Mouse (Mus musculus) stomach, postnatal 0 days (tissue): Measurements from ENCODE around the gene Utp3. TPM values are rescaled to one million over a fixed set of nuclear protein-coding genes. Genes with fewer than 3 reads are reported as not detected.

Experiments used
- ATAC-seq: fragments of 200-750 bp; cut with Nextera tagmentation; 2 replicates; pipeline ENCODE4 v1.8.0; 2017; ENCODE audit not compliant: low FRiP score, low TSS enrichment
- DNase-seq: peaks from one replicate; pipeline ENCODE4 v3.0.0-alpha.2; 2016; ENCODE audit warnings: low spot score
- H3K27ac ChIP-seq: fragments of 300-500 bp; sonication (generic); replicated peaks from 2 replicates; pipeline ENCODE4 v1.5.1; 2014; ENCODE audit warnings: mild to moderate bottlenecking, control low read depth
- H3K27me3 ChIP-seq: fragments of 300-500 bp; sonication (generic); 2 replicates; pipeline ENCODE4 v1.6.1; 2014; ENCODE audit warnings: low read length; ENCODE audit not compliant: control insufficient read depth, insufficient read depth
- H3K36me3 ChIP-seq: fragments of 300-500 bp; sonication (generic); 2 replicates; pipeline ENCODE4 v1.6.1; 2014; ENCODE audit warnings: low read length, mixed read lengths; ENCODE audit not compliant: control insufficient read depth, insufficient read depth
- H3K4me1 ChIP-seq: fragments of 300-500 bp; sonication (generic); replicated peaks from 2 replicates; pipeline ENCODE4 v1.6.1; 2014; ENCODE audit warnings: antibody characterized with exemption; ENCODE audit not compliant: control insufficient read depth, insufficient read depth
- H3K4me2 ChIP-seq: fragments of 300-500 bp; sonication (generic); replicated peaks from 2 replicates; pipeline ENCODE4 v1.6.1; 2014; ENCODE audit warnings: low read depth, mild to moderate bottlenecking, control low read depth, moderate library complexity
- H3K4me3 ChIP-seq: fragments of 300-500 bp; sonication (generic); 2 replicates; pipeline ENCODE4 v1.5.1; 2014; ENCODE audit warnings: low read depth, low read length, control low read depth
- H3K9ac ChIP-seq: fragments of 300-500 bp; sonication (generic); 2 replicates; pipeline ENCODE4 v1.6.1; 2014; ENCODE audit warnings: mild to moderate bottlenecking, low read length, control low read depth, mixed read lengths
- H3K9me3 ChIP-seq: fragments of 300-500 bp; sonication (generic); 2 replicates; pipeline ENCODE4 v1.6.1; 2016; ENCODE audit warnings: low read length; ENCODE audit not compliant: control insufficient read depth
- CTCF ChIP-seq: IDR thresholded peaks from 2 replicates; pipeline ENCODE4 v1.5.1; 2016; ENCODE audit warnings: antibody characterized with exemption, low read depth, mild to moderate bottlenecking, moderate library complexity
- EP300 ChIP-seq: optimal IDR thresholded peaks from 2 replicates; pipeline ENCODE3; 2016; ENCODE audit warnings: antibody characterized with exemption
- WGBS: fragments of 180-500 bp; shearing (Covaris S2); extraction: QIAGEN DNeasy Blood & Tissue Kit; methylation state at CpG from one replicate; pipeline ENCODE4 v1.1.7; 2014; 5-methylcytosine and 5-hydroxymethylcytosine counted together
- polyA plus RNA-seq: library from polyadenylated mRNA; unstranded; fragments of >200 nt; fragmentation: Nextera tagmentation; extraction: Ambion mirVana; gene quantifications from 2 replicates; pipeline ENCODE4 v1.2.1, GENCODE M21; 2015

Gene Utp3
- polyA plus RNA-seq, 1 experiment from 2014 or later = 34.9 TPM

DNA sequence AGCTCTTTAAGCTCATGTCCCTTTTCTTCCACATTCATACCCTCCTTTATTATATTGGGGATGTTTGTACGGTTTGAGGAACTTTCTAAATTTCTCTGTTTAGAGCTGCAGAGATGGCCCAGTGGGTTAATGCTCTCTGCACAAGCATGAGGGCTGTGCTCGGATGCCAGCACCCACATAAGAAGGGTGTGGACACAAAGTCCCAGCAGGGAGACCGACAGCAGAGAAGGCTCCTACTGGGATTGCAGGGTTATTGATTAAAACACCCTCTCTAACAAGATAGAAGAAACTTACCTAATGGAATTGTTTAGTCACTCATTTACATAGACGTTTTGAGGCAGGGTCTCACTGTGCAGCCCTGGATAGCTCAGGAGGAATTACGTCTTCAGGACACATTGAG is 34.2 kb downstream of the Utp3 start:
- no peak overlapping the region for H3K27ac ChIP-seq
- no peak for ATAC-seq
- H3K9ac ChIP-seq = no peak overlapping the region
- H3K9me3 ChIP-seq = no peaks in the 10 kb centered on the region
- no peaks in the 10 kb centered on the region for H3K36me3 ChIP-seq
- DNase-seq = no peak
- no peaks in the 10 kb centered on the region for H3K4me1 ChIP-seq
- WGBS = 65% methylated on average over 5 of the region's 5 CpGs
- H3K4me2 ChIP-seq = no peak overlapping the region
- H3K4me3 ChIP-seq = no peak overlapping the region
- TF ChIP-seq CTCF (no peak), EP300 (no peak)
- H3K27me3 ChIP-seq = no peaks in the 10 kb centered on the region

DNA sequence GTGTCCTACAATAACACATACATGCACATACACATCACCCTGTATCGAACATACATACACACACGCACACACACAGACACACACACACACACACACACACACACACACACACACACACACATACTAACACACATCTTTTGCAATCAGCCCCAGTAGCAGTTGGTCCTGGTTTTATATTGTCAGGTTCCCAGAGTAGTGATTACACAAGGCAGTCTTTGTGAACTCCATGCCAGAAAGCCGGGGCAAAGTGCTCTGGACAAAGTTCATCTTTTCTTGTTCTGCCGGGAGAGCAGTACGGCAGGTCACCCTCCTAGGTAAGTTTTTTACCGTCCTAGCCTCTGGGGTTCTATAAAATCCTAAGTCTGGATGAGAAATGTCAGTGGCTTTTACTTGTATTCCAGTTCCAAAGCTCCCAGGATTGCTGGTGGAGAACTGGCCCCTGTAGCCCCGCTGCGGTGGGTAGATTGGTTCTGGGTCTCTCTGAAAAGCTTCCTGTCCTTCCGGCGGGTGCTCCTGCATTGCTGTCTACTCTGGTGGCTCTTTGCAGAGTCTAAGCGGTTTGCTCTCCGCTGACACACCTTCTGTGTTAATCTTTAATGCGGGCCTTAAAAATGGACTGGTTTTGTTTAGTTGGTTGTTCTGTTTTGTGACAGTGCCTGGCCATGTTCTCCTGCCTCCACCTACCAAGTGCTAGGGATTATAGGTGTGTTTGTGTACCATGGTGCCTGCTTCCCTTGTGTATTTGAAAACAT is 39.3 kb downstream of the Utp3 start:
- DNase-seq = peak; percentile 60
- peak; percentile 81; the same call in 1 of the 2 replicates for ATAC-seq
- no peaks in the 10 kb centered on the region for H3K4me1 ChIP-seq
- no peaks in the 10 kb centered on the region for H3K27me3 ChIP-seq
- 66% methylated on average over 13 of the region's 13 CpGs for WGBS
- no peaks in the 10 kb centered on the region for H3K36me3 ChIP-seq
- TF ChIP-seq EP300 (no peak), CTCF (no peak)
- H3K9me3 ChIP-seq = no peaks in the 10 kb centered on the region
- no peak overlapping the region; the same call in 1 of the 2 replicates for H3K9ac ChIP-seq
- peak overlapping the region; percentile 65 for H3K27ac ChIP-seq
- H3K4me3 ChIP-seq = no peak overlapping the region
- H3K4me2 ChIP-seq = peak overlapping the region; percentile 35; the same call in 1 of the 2 replicates

DNA sequence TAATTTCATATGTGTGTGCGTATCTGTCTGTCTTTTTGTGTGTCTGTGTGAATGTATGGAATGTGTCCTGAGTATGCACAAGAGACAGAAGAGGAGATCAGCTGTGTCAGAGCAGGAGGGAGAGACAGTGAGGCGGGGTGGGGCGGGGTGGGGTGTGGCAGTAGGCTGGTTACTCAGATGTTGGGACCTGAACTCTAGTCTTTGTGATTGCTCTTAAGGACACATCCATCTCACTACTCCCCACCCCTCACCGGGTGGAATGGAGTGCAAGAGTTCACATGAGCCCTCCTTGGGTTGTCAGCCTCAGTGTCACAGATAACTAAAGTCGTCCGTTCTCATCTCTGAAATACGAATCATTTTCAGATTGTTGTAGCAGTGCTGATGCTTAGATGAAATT is 39.9 kb downstream of the Utp3 start:
- ATAC-seq (peak; percentile 21; the same call in 1 of the 2 replicates), DNase-seq (no peak)
- Histone ChIP-seq H3K27ac (no peak overlapping the region), H3K4me2 (0 out of 2 replicates have a peak overlapping the region, but pooled peaks have one; percentile 35), H3K4me1 (no peaks in the 10 kb centered on the region), H3K9ac (no peak overlapping the region), H3K36me3 (no peaks in the 10 kb centered on the region), H3K9me3 (no peaks in the 10 kb centered on the region), H3K27me3 (no peaks in the 10 kb centered on the region), H3K4me3 (no peak overlapping the region)
- TF ChIP-seq CTCF (no peak), EP300 (no peak)
- 64% methylated on average over 7 of the region's 7 CpGs for WGBS

DNA sequence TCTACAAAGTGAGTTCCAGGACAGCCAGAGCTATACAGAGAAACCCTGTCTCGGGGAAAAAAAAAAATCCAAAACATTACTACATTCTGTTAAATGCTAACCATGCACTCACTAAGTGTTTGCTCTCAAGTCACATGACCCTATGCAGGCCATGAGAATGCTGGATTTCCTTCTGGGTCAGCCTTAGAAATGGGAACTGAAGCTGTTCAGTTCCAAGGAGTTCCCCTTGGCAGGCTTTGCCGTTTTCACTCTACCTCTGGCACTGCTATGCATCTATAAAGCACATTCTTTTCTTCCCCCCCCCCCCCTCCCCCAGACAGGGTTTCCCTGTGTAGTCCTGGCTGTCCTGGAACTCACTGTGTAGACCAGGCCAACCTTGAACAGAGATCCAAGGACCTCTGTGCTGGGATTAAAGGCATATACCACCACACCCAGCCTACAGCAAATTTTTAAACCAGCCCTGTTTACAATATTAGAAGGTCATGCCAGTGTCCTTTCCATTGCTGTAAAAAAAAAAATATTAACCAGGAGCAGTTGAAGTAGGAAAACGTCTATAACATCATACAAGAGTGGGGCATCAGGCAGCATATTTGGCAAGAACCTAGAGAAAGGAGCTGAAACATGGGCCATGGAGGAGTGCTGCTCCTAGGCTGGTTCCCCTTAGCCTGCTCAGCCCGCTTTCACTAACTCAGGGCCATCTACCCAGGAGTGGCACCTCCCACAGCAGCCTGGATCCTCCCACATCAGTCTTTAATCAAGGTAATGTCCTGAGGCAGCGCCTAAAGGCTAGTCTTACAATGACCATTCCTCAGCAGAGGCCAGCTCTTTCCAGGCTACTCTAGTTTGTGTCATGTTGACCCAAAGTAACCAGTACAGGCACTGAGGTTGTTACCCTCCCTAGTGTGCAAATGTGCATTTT is 41.5 kb downstream of the Utp3 start:
- no peaks in the 10 kb centered on the region for H3K4me1 ChIP-seq
- H3K9ac ChIP-seq = no peak overlapping the region
- 59% methylated on average over 5 of the region's 5 CpGs for WGBS
- H3K9me3 ChIP-seq = no peaks in the 10 kb centered on the region
- TF ChIP-seq CTCF (no peak), EP300 (no peak)
- no peaks in the 10 kb centered on the region for H3K27me3 ChIP-seq
- H3K36me3 ChIP-seq = no peaks in the 10 kb centered on the region
- DNase-seq = no peak
- ATAC-seq = no peak
- no peak overlapping the region for H3K4me2 ChIP-seq
- H3K27ac ChIP-seq = no peak overlapping the region
- no peak overlapping the region for H3K4me3 ChIP-seq

DNA sequence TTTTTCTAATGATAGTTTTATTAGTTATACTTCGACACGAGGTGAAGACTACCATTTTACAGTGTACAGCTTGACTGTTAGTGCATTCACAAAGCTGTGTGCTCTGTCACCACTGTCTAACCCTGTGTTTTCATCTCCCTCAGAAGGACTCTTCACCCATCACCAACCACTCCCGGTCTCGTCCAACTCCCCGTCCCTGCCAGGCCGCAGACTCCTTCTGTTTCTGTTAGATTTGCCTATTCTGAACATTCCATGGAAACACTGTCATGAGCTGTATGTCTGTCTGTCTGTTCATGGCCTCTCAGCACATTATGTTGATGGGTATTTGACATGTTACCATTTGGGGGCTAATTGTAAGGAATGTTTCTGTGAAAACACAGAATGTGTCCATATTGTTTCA is 44.7 kb downstream of the Utp3 start:
- Histone ChIP-seq H3K36me3 (no peaks in the 10 kb centered on the region), H3K4me3 (no peak overlapping the region), H3K27me3 (no peaks in the 10 kb centered on the region), H3K27ac (no peak overlapping the region), H3K9me3 (no peaks in the 10 kb centered on the region), H3K4me2 (no peak overlapping the region), H3K9ac (no peak overlapping the region), H3K4me1 (no peaks in the 10 kb centered on the region)
- ATAC-seq (no peak), DNase-seq (no peak)
- WGBS = 93% methylated on average over 6 of the region's 6 CpGs
- no peak for TF ChIP-seq EP300
- TF ChIP-seq CTCF = no peak

DNA sequence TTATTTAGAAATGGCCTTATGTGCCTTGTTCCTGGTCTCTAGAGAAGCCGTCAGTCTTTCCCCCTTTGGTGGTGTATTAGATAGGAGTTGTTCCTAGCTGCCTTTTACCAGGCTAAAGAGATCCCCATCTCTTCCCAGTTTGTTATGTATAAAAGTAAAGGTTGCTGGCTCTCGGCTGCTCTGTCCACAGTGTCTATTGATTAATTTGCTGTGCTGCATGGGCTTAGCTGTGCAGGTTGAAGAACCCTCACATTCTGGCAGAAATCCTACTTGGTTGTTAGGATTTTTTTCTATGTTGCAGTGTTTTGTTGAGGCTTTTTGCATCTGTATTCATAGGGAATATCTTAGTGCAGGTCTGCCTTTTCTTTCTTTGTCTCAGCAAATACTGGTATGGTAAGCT is 47.8 kb downstream of the Utp3 start:
- TF ChIP-seq CTCF = no peak
- TF ChIP-seq EP300 = no peak
- Histone ChIP-seq H3K4me3 (no peak overlapping the region), H3K27ac (no peak overlapping the region), H3K27me3 (no peaks in the 10 kb centered on the region), H3K4me2 (no peak overlapping the region), H3K9ac (no peak overlapping the region), H3K4me1 (no peaks in the 10 kb centered on the region), H3K9me3 (no peaks in the 10 kb centered on the region), H3K36me3 (no peaks in the 10 kb centered on the region)
- WGBS = 73% methylated on average over 2 of the region's 2 CpGs
- ATAC-seq (no peak), DNase-seq (no peak)
